Mouse (Mus musculus): ENCODE results near the gene Grn.

- TF ChIP-seq CTCF (IDR thresholded peaks at IDR 0.05; ENCODE audit: low read depth) (no peak), EP300 (IDR thresholded peaks at IDR 0.05; ENCODE audit: low read depth) (no peak)
These were observed 14.9 kb upstream of the Grn start for GRCm38 (mm10) chr11:102415034-102415802.
